Mouse (Mus musculus): ENCODE measurements around the gene Zic4. TPM values are rescaled to one million over a fixed set of nuclear protein-coding genes. Genes with fewer than 3 reads are reported as not detected.
A peak's percentile ranks its signal among the peaks of the same experiment; 100 is the strongest.

Gene Zic4
- polyA plus RNA-seq, 1 experiment from 2014 or later, result 62.0 TPM

DNA sequence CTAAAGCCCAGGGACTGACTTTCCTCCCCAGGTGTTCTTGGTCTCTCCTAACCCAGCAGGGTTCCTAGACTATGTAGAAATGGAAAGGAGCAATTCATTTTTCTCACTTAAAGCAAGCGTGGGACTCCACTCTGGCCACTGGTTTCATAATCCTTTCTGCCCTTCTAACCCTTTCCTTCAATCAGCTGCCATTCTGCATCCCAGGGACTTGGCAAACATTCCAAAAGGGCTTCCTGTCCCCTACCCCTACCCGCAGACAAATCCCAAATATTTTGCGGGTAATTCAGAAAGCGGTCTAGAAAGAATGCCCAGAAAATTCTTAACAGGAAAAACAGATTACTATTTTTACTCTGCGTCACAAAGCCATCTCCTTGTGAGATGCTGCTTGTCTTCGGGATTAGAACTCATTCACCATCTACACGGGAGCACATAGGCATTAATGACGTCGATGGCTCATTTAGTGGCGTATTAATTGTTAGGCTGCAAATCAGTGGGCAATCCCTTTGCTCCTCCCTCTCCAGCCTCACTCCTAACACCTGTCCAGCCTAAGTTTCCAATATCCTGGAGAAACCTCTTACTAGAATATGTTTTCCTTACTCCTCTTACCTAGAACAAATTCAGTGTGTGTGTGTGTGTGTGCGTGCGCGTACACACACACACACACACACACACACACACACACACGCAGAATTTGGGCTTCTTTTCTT is 33.0 kb downstream of the Zic4 start:
- 4% methylated on average over 14 of the region's 14 CpGs for whole genome bisulfite sequencing

GRCm38 (mm10) chr9:91399976-91400375 is 37.8 kb downstream of the Zic4 start:
- no peak for ATAC-seq
- Histone ChIP-seq H3K4me3 (no peak overlapping the region), H3K9ac (no peak overlapping the region), H3K27me3 (peaks cover 96% of the 10 kb centered on the region), H3K27ac (no peak overlapping the region; the same call in 1 of the 2 replicates), H3K4me1 (0 out of 2 replicates have a peak, but pooled peaks cover 3% of the 10 kb centered on the region), H3K9me3 (replicated peaks) (no peaks in the 10 kb centered on the region), H3K36me3 (ENCODE audit: poor library complexity, severe bottlenecking) (no peaks in the 10 kb centered on the region), H3K4me2 (no peak overlapping the region)
- WGBS, result 17% methylated on average over 7 of the region's 7 CpGs

More for the DNA sequence above, 33.0 kb downstream of the Zic4 start:
- Histone ChIP-seq H3K27me3 (peaks cover 95% of the 10 kb centered on the region), H3K4me3 (no peak overlapping the region), H3K27ac (peak overlapping the region; percentile 25; the same call in 1 of the 2 replicates), H3K36me3 (ENCODE audit: poor library complexity, severe bottlenecking) (no peaks in the 10 kb centered on the region), H3K4me2 (no peak overlapping the region), H3K9me3 (replicated peaks) (no peaks in the 10 kb centered on the region), H3K9ac (no peak overlapping the region), H3K4me1 (peaks cover 8% of the 10 kb centered on the region)
- no peak for ATAC-seq

DNA sequence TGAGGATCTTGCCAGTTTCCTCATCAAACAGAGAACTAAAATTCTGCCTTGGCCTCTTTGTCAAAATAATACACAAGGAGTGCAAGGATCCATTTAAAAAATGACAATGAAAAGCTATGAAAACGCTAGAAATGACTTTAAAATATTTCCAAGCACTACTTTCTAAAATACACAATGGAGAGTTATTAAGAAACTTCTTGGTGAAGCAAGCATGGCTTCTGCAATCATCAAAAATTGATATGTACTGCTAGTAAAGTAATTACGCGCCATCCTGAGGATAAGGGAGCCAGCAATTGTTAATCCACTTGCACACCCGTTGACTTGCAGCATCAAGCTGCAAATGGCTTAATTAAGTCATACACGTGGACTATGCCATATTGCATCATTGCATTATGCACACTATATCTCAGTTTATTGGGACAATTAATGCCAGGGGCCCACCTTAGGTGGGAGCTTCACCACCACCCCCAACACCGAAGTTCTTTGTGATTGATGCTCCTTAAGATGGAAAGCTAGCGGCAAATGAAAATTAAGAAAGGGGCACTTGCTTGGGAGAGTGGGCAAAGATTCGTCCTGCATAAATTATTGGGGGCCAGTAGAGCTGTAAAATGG is 38.4 kb downstream of the Zic4 start:
- H3K36me3 ChIP-seq (ENCODE audit: poor library complexity, severe bottlenecking), result no peaks in the 10 kb centered on the region
- no peaks in the 10 kb centered on the region for H3K9me3 ChIP-seq (replicated peaks)
- H3K4me1 ChIP-seq, result 0 out of 2 replicates have a peak, but pooled peaks cover 4% of the 10 kb centered on the region
- WGBS, result 9% methylated on average over 8 of the region's 8 CpGs
- ATAC-seq, result no peak
- peaks cover 96% of the 10 kb centered on the region for H3K27me3 ChIP-seq
- H3K4me3 ChIP-seq, result no peak overlapping the region
- no peak overlapping the region; the same call in 1 of the 2 replicates for H3K27ac ChIP-seq
- no peak overlapping the region for H3K9ac ChIP-seq
- H3K4me2 ChIP-seq, result 0 out of 2 replicates have a peak overlapping the region, but pooled peaks have one; percentile 10

GRCm38 (mm10) chr9:91401471-91401870 is 39.3 kb downstream of the Zic4 start:
- Histone ChIP-seq H3K4me2 (no peak overlapping the region), H3K9ac (no peak overlapping the region), H3K4me1 (0 out of 2 replicates have a peak, but pooled peaks cover 4% of the 10 kb centered on the region), H3K27ac (no peak overlapping the region), H3K36me3 (ENCODE audit: poor library complexity, severe bottlenecking) (no peaks in the 10 kb centered on the region), H3K4me3 (no peak overlapping the region), H3K9me3 (replicated peaks) (no peaks in the 10 kb centered on the region), H3K27me3 (peaks cover 96% of the 10 kb centered on the region)
- WGBS, result 7% methylated on average over 10 of the region's 10 CpGs
- ATAC-seq, result no peak

GRCm38 (mm10) chr9:91404229-91404628 is 42.0 kb downstream of the Zic4 start:
- 0 out of 2 replicates have a peak, but pooled peaks cover 4% of the 10 kb centered on the region for H3K4me1 ChIP-seq
- WGBS, result 2% methylated on average over 13 of the region's 13 CpGs
- H3K27me3 ChIP-seq, result peaks cover 89% of the 10 kb centered on the region
- H3K36me3 ChIP-seq (ENCODE audit: poor library complexity, severe bottlenecking), result no peaks in the 10 kb centered on the region
- peak overlapping the region; percentile 79 for H3K27ac ChIP-seq
- H3K4me3 ChIP-seq, result peak overlapping the region; percentile 15; the same call in 1 of the 2 replicates
- H3K4me2 ChIP-seq, result peak overlapping the region; percentile 53
- H3K9me3 ChIP-seq (replicated peaks), result no peaks in the 10 kb centered on the region
- ATAC-seq, result no peak
- H3K9ac ChIP-seq, result peak overlapping the region; percentile 26; the same call in 1 of the 2 replicates

- Histone ChIP-seq H3K4me1 (0 out of 2 replicates have a peak, but pooled peaks cover 4% of the 10 kb centered on the region), H3K9me3 (replicated peaks) (no peaks in the 10 kb centered on the region), H3K9ac (peak overlapping the region; percentile 63), H3K4me3 (peak overlapping the region; percentile 34), H3K4me2 (peak overlapping the region; percentile 53), H3K36me3 (ENCODE audit: poor library complexity, severe bottlenecking) (no peaks in the 10 kb centered on the region), H3K27ac (peak overlapping the region; percentile 79), H3K27me3 (peaks cover 89% of the 10 kb centered on the region)
- under 1% methylated on average over 27 of the region's 27 CpGs for WGBS
- no peak for ATAC-seq
Measured at GRCm38 (mm10) chr9:91404905-91405752, 42.9 kb downstream of the Zic4 start.

- Histone ChIP-seq H3K4me3 (peak overlapping the region; percentile 34), H3K36me3 (ENCODE audit: poor library complexity, severe bottlenecking) (no peaks in the 10 kb centered on the region), H3K27ac (peak overlapping the region; percentile 79), H3K9ac (peak overlapping the region; percentile 63), H3K4me1 (0 out of 2 replicates have a peak, but pooled peaks cover 4% of the 10 kb centered on the region), H3K27me3 (peaks cover 89% of the 10 kb centered on the region), H3K4me2 (peak overlapping the region; percentile 53), H3K9me3 (replicated peaks) (no peaks in the 10 kb centered on the region)
- peak; percentile 34 for ATAC-seq
- 1% methylated on average over 16 of the region's 16 CpGs for WGBS
Measured at GRCm38 (mm10) chr9:91405753-91406178, 43.6 kb downstream of the Zic4 start.

GRCm38 (mm10) chr9:91406258-91406763 is 44.1 kb downstream of the Zic4 start:
- Histone ChIP-seq H3K4me2 (peak overlapping the region; percentile 53), H3K27ac (peak overlapping the region; percentile 79), H3K9ac (peak overlapping the region; percentile 63), H3K36me3 (ENCODE audit: poor library complexity, severe bottlenecking) (no peaks in the 10 kb centered on the region), H3K9me3 (replicated peaks) (no peaks in the 10 kb centered on the region), H3K4me3 (peak overlapping the region; percentile 34), H3K4me1 (0 out of 2 replicates have a peak, but pooled peaks cover 4% of the 10 kb centered on the region), H3K27me3 (peaks cover 89% of the 10 kb centered on the region)
- WGBS, result under 1% methylated on average over 6 of the region's 6 CpGs
- ATAC-seq, result no peak

DNA sequence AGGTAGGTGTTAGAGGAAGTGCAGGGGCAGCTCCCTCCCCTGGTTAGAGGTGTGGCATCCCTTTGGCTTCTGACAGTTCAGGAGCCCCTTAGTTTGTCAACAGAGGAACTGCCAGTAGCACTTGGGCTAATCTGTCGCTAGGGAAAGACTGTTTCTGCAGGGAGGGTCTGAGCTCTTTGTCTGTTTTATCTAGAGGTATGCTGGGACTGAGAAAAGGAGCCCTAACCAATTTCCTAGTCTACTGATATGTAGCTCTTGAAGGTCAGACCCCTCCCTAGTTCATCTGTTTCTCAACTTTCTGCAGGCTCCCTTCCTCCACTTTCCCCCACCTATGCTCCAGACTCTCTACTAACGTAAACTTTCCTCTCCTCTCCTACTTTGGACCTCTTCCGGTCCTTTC is 47.6 kb downstream of the Zic4 start:
- Histone ChIP-seq H3K36me3 (ENCODE audit: poor library complexity, severe bottlenecking) (no peaks in the 10 kb centered on the region), H3K4me3 (0 out of 2 replicates have a peak overlapping the region, but pooled peaks have one; percentile 3), H3K4me2 (peak overlapping the region; percentile 35), H3K9me3 (replicated peaks) (no peaks in the 10 kb centered on the region), H3K27me3 (peaks cover 75% of the 10 kb centered on the region), H3K4me1 (0 out of 2 replicates have a peak, but pooled peaks cover 11% of the 10 kb centered on the region), H3K9ac (0 out of 2 replicates have a peak overlapping the region, but pooled peaks have one; percentile 22), H3K27ac (peak overlapping the region; percentile 72)
- no peak for ATAC-seq
- WGBS, result 2% methylated on average over 3 of the region's 3 CpGs

DNA sequence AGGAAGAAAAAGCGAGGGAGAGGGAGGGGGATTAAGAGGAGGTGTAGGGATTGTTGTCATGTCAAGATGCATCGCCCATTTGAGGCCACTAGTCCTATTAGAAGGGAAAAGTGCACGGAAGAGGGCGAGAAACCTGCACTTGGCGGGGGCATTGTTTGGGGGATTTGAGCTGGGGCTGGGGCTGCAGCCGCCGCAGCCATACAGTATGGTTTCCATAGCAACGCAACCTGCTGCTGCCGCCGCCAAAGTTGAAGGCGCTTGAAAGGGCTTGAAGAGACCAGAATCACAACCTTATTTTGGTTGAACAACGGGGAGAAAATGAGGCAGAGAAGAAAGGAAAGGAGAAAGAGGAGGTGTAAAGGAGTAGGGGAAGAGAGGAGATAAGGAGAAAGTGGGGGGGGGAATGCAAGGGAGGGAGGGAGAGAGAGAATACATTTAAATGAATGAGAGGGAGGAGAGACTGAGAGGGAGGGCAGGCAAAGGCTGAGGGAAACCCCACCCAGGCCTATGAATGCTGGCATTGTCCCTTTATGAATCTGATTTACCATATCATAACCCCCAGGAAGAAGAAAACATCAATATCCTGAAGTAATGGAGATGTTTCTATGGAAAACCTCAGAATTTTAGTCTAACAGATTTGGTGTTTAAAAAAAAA is 51.9 kb downstream of the Zic4 start:
- Histone ChIP-seq H3K36me3 (ENCODE audit: poor library complexity, severe bottlenecking) (no peaks in the 10 kb centered on the region), H3K4me1 (peaks cover 16% of the 10 kb centered on the region), H3K4me2 (peak overlapping the region; percentile 52), H3K9me3 (replicated peaks) (no peaks in the 10 kb centered on the region), H3K27me3 (peaks cover 84% of the 10 kb centered on the region), H3K9ac (no peak overlapping the region), H3K27ac (peak overlapping the region; percentile 66), H3K4me3 (peak overlapping the region; percentile 19; the same call in 1 of the 2 replicates)
- WGBS, result 1% methylated on average over 12 of the region's 12 CpGs
- ATAC-seq, result peak; percentile 87

DNA sequence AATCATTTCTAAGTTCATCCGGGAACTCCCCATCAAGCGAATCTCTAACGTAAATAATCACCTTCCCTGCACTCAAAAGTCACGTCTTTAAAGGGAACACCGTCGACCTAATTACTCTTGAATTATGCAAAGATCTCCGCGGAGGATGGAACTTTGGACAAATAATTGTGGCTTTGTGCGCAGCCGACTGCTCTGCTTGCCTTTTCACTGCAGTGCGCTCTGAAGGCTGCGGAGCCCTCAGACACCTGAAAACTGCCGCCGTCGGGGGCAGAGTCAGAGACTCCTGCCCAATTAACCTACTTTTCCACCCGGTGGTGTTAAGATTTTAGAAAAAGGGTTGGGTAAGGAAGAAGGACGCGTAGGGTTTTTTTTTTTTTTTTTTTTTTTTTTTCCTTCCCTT is 58.2 kb downstream of the Zic4 start:
- peaks cover 66% of the 10 kb centered on the region for H3K27me3 ChIP-seq
- no peaks in the 10 kb centered on the region for H3K36me3 ChIP-seq (ENCODE audit: poor library complexity, severe bottlenecking)
- peak overlapping the region; percentile 45 for H3K4me2 ChIP-seq
- no peak overlapping the region for H3K9ac ChIP-seq
- no peak overlapping the region for H3K27ac ChIP-seq
- peak; percentile 36; the same call in 1 of the 2 replicates for ATAC-seq
- peaks cover 12% of the 10 kb centered on the region for H3K4me1 ChIP-seq
- 1% methylated on average over 18 of the region's 18 CpGs for WGBS
- H3K9me3 ChIP-seq (replicated peaks), result no peaks in the 10 kb centered on the region
- peak overlapping the region; percentile 4 for H3K4me3 ChIP-seq

Data from forebrain, embryonic 13.5 days (tissue).